Mouse (Mus musculus) heart, adult 2 months (tissue): Measurements from ENCODE around the gene Usf1. TPM values are rescaled to one million over a fixed set of nuclear protein-coding genes. Genes with fewer than 3 reads are reported as not detected.

Experiments
- DNase-seq, 2 experiments: peaks; one replicate each; pipeline ENCODE4 v3.0.0; 2021
- H3K27ac ChIP-seq: fragments of 200-600 bp; 2 replicates; pipeline ENCODE4 v1.8.1; 2022
- H3K27me3 ChIP-seq: fragments of 200-500 bp; 2 replicates; pipeline ENCODE4 v1.6.1; 2012; ENCODE audit warnings: mild to moderate bottlenecking, low read length, inconsistent platforms, mixed read lengths; ENCODE audit not compliant: control insufficient read depth, insufficient read depth
- H3K36me3 ChIP-seq: fragments of 200-500 bp; 2 replicates; pipeline ENCODE4 v1.6.1; 2012; ENCODE audit warnings: low read length, inconsistent platforms; ENCODE audit not compliant: control insufficient read depth, insufficient read depth
- H3K4me1 ChIP-seq: fragments of 200-500 bp; 2 replicates; pipeline ENCODE4 v1.6.1; 2011; ENCODE audit warnings: low read length; ENCODE audit not compliant: control insufficient read depth, insufficient read depth
- H3K4me3 ChIP-seq: fragments of 200-600 bp; 2 replicates; pipeline ENCODE4 v1.8.1; 2022
- H3K79me2 ChIP-seq: fragments of 200-500 bp; replicated peaks from 2 replicates; pipeline ENCODE4 v1.6.1; 2012; ENCODE audit warnings: mild to moderate bottlenecking, inconsistent platforms, low read length, moderate library complexity, mixed read lengths; ENCODE audit not compliant: control insufficient read depth, insufficient read depth
- H3K9ac ChIP-seq: fragments of 200-500 bp; 2 replicates; pipeline ENCODE4 v1.6.1; 2012; ENCODE audit warnings: low read depth, mild to moderate bottlenecking, control low read depth, inconsistent platforms, low read length, mixed read lengths
- CTCF ChIP-seq: fragments of 200-600 bp; IDR thresholded peaks from 2 replicates; pipeline ENCODE4 v1.8.1; 2022; ENCODE audit warnings: antibody characterized with exemption, mild to moderate bottlenecking, moderate library complexity
- EP300 ChIP-seq: fragments of 200-500 bp; IDR thresholded peaks from 2 replicates; pipeline ENCODE4 v1.6.1; 2011; ENCODE audit warnings: low read depth, low read length, control low read depth; ENCODE audit not compliant: insufficient read depth
- POLR2A ChIP-seq: fragments of 200-500 bp; IDR thresholded peaks from 2 replicates; pipeline ENCODE4 v1.6.1; 2011; ENCODE audit warnings: mild to moderate bottlenecking, low read depth, low read length, control low read depth; ENCODE audit not compliant: insufficient read depth
- WGBS: fragments of 180-500 bp; shearing (Covaris S2); methylation state at CpG from one replicate; pipeline ENCODE4 v1.1.7; 2018; 5-methylcytosine and 5-hydroxymethylcytosine counted together
- intact Hi-C: fragments of 180-260 bp; cut with DNase I; formaldehyde crosslinking; loops from one replicate; pipeline ENCODE4 v1.15.1; 2025
- long read RNA-seq: library from polyadenylated mRNA; stranded (forward); transcript quantifications from one replicate; pipeline ENCODE4 v2.0.0, GENCODE M21; 2021
- polyA plus RNA-seq: library from polyadenylated mRNA; depleted of rRNA; stranded (reverse); fragments of >200 nt; gene quantifications from 2 replicates; pipeline ENCODE4 v1.2.3, GENCODE M21; 2012; rRNA removed
- total RNA-seq, 2 experiments: library from RNA; stranded (reverse); gene quantifications; 2 replicates each; pipeline ENCODE4 v1.2.3; 2021

Gene Usf1
- total RNA-seq (10 to 100 TPM; 38.4 to 46.6 TPM), polyA plus RNA-seq (47.8 and 64.2 TPM in 2 replicates)
- long read RNA-seq, transcript Usf1-208 (10 exons, 2,167 nt), result major isoform, 9 of 16 reads
- long read RNA-seq, transcript Usf1-201 (10 exons, 1,115 nt), result minor isoform, 6 of 16 reads
- long read RNA-seq, partial matches to known transcripts, result 0 of 16 reads
- long read RNA-seq, other reads (novel, unspliced or antisense), result 1 of 16 reads

DNA sequence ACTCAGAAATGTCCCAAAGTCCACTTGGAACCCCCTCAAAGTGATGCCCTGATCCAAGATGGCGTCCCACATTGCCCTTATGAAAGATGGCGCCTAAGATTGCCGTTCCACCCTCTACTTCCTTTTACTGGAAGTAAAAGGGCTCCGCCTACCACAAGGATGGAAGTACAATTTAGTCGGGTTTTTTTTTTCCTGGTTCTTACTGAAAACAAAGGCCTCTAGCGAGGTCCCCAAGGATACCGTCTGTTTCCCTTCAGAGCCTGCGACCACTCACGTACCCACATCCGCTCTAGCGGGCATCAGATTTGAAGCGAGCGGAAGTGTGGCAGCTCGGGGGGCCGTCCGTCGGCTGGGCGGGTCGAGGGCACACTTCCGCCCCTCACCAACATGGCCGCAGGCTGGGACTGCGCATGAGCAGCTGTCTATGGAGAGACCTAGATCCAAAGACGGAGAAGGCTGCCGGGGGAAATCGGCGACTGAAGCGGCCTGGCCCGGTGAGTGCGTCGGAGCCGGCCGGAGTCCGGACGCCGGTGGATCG, at the start of gene Usf1:
Usf1 (plus strand) TSS at position 367 of the 538 bp plus-strand sequence.
- H3K27me3 ChIP-seq, result no peaks in the 10 kb centered on the region
- WGBS, result under 1% methylated on average over 36 of the region's 36 CpGs
- H3K79me2 ChIP-seq, result peaks cover 2% of the 10 kb centered on the region; the same call in 1 of the 2 replicates
- peak within 1 kb of the TSS; percentile 95 for H3K27ac ChIP-seq
- TF ChIP-seq POLR2A (peak; percentile 82), CTCF (peak; percentile 8; the same call in 1 of the 2 replicates), EP300 (peak; percentile 59; the same call in 1 of the 2 replicates)
- peak within 1 kb of the TSS; percentile 98 for H3K9ac ChIP-seq
- peak; percentile 96 for DNase-seq
- H3K36me3 ChIP-seq, result no peaks in the 10 kb centered on the region
- H3K4me3 ChIP-seq, result peak within 1 kb of the TSS; percentile 89
- peaks cover 4% of the 10 kb centered on the region for H3K4me1 ChIP-seq
- intact Hi-C loops, result loop anchor here (1.0 to 5.0 kb wide), 3 partner anchors 41 to 122 kb away; partner anchors contain the start of gene Dedd

- intact Hi-C loops, result no loop called here
- WGBS, result 60% methylated on average over 7 of the region's 7 CpGs
Observed at GRCm38 (mm10) chr1:171365934-171366333, 45.2 kb upstream of the Usf1 start.

GRCm38 (mm10) chr1:171369845-171370556, 41.1 kb upstream of the Usf1 start, which contains the start of gene Nectin4:
TSS of gene Nectin4 (plus strand) at chr1:171370099.
- Histone ChIP-seq H3K27ac (no peak within 1 kb of the TSS), H3K36me3 (no peaks in the 10 kb centered on the region), H3K9ac (no peak within 1 kb of the TSS), H3K4me3 (no peak within 1 kb of the TSS), H3K27me3 (no peaks in the 10 kb centered on the region), H3K4me1 (no peaks in the 10 kb centered on the region), H3K79me2 (no peaks in the 10 kb centered on the region)
- intact Hi-C loops, result no loop called here
- TF ChIP-seq POLR2A (no peak), EP300 (no peak), CTCF (no peak)
- 46% methylated on average over 20 of the region's 20 CpGs for WGBS
- DNase-seq, result no peak

More at GRCm38 (mm10) chr1:171365934-171366333, 45.2 kb upstream of the Usf1 start:
- DNase-seq, result no peak
- TF ChIP-seq EP300 (no peak), POLR2A (no peak), CTCF (no peak)
- no peaks in the 10 kb centered on the region for H3K36me3 ChIP-seq
- no peak overlapping the region for H3K9ac ChIP-seq
- H3K27me3 ChIP-seq, result no peaks in the 10 kb centered on the region
- no peaks in the 10 kb centered on the region for H3K79me2 ChIP-seq
- H3K4me3 ChIP-seq, result no peak overlapping the region
- H3K27ac ChIP-seq, result no peak overlapping the region
- no peaks in the 10 kb centered on the region; the same call in 1 of the 2 replicates for H3K4me1 ChIP-seq

GRCm38 (mm10) chr1:171372880-171373279, 38.2 kb upstream of the Usf1 start:
- intact Hi-C loops, result no loop called here
- no peak overlapping the region for H3K27ac ChIP-seq
- 58% methylated on average over 3 of the region's 3 CpGs for WGBS

GRCm38 (mm10) chr1:171373946-171374345, 37.2 kb upstream of the Usf1 start:
- Histone ChIP-seq H3K4me3 (no peak overlapping the region), H3K36me3 (no peaks in the 10 kb centered on the region), H3K79me2 (no peaks in the 10 kb centered on the region), H3K27ac (no peak overlapping the region), H3K9ac (no peak overlapping the region), H3K4me1 (no peaks in the 10 kb centered on the region), H3K27me3 (no peaks in the 10 kb centered on the region)
- no peak for DNase-seq
- intact Hi-C loops, result no loop called here
- TF ChIP-seq POLR2A, result no peak
- no peak for TF ChIP-seq EP300
- TF ChIP-seq CTCF, result no peak
- WGBS, result 3% methylated on average over 4 of the region's 4 CpGs

More at GRCm38 (mm10) chr1:171372880-171373279, 38.2 kb upstream of the Usf1 start:
- Histone ChIP-seq H3K4me3 (no peak overlapping the region), H3K36me3 (no peaks in the 10 kb centered on the region), H3K27me3 (no peaks in the 10 kb centered on the region), H3K79me2 (no peaks in the 10 kb centered on the region), H3K4me1 (no peaks in the 10 kb centered on the region), H3K9ac (no peak overlapping the region)
- no peak for TF ChIP-seq CTCF
- TF ChIP-seq EP300, result no peak
- no peak for TF ChIP-seq POLR2A
- no peak for DNase-seq

GRCm38 (mm10) chr1:171375646-171376097, 35.4 kb upstream of the Usf1 start:
- H3K27me3 ChIP-seq, result no peaks in the 10 kb centered on the region; the same call in 1 of the 2 replicates
- no peak overlapping the region for H3K27ac ChIP-seq

More at GRCm38 (mm10) chr1:171375646-171376097, 35.4 kb upstream of the Usf1 start:
- TF ChIP-seq CTCF (no peak), POLR2A (no peak), EP300 (no peak)
- Histone ChIP-seq H3K36me3 (no peaks in the 10 kb centered on the region), H3K4me3 (no peak overlapping the region), H3K79me2 (no peaks in the 10 kb centered on the region), H3K9ac (no peak overlapping the region), H3K4me1 (peaks cover 2% of the 10 kb centered on the region; the same call in 1 of the 2 replicates)
- no peak for DNase-seq
- 55% methylated on average over 9 of the region's 9 CpGs for WGBS
- intact Hi-C loops, result no loop called here
